In genomic region chr13:111410831-111411230, GRCm38 (mm10) we compare ENCODE assay signal across 9 mouse cellular contexts.
DNase-seq lines count a peak whose midpoint lies in the region; ATAC-seq and TF ChIP-seq lines count a peak whose summit lies in the region.
"Had no signal": no experiment of that assay in that cellular context is flagged by ENCODE, and none has a peak within 500 bp of the region (broad histone marks: within the 10 kb centered on the region; RNA-seq: fewer than 3 reads in every experiment).

No protein-coding gene starts in this region.

- H3K36me3 ChIP-seq in ES-E14 (ENCODE audit: control insufficient read depth, insufficient read depth, low read length, poor library complexity, severe bottlenecking): no peaks in the 10 kb centered on the region

- H3K9ac ChIP-seq in ES-E14 (ENCODE audit: insufficient read depth, low read depth, low read length, poor library complexity, severe bottlenecking): no peak overlapping the region

- in situ Hi-C loops in ES-E14 (cut with MboI; ENCODE audit: low sequenced_read_pairs in 2 of 2, unreplicated experiment in 2 of 2): loop anchor here (5.0 to 25.0 kb wide), 2 partner anchors 1024 to 1029 kb away; partner anchors contain the start of gene Plk2 (in 1 of the 2)

- ATAC-seq in hematopoietic stem cell, adult 5-6 weeks (replicated peaks in 1 of 2; ENCODE audit: insufficient read depth in 1 of 2, low FRiP score in 2 of 2, low TSS enrichment in 1 of 2, low read depth in 1 of 2, poor library complexity in 2 of 2, severe bottlenecking in 2 of 2): 0 out of 4 replicates have a peak, but pooled peaks have one; percentile 12 to 32

- H3K27ac ChIP-seq in ES-E14 (ENCODE audit: insufficient read depth, low read depth, low read length, poor library complexity, severe bottlenecking): no peak overlapping the region
- H3K27ac ChIP-seq: macrophage had no signal

- H3K9me3 ChIP-seq in ES-E14 (ENCODE audit: control insufficient read depth, insufficient read depth, low read depth, low read length): no peaks in the 10 kb centered on the region

- H3K4me1 ChIP-seq in ES-E14 (ENCODE audit: control insufficient read depth in 2 of 2, insufficient read depth in 2 of 2, low read length in 2 of 2, poor library complexity in 1 of 2): peaks cover 0 to 2% of the 10 kb centered on the region in 2 experiments; a peak in 2 of 4 replicates

- peak; percentile 41 for DNase-seq in layer of hippocampus, adult 11-12 months (ENCODE audit: low spot score)
- no peak for DNase-seq in layer of hippocampus, adult 9-10 months (ENCODE audit: low spot score)
- DNase-seq in ES-E14 (ENCODE audit: low read depth, low spot score): peak; percentile 53
- DNase-seq in cerebellum, adult 11 months: peak; percentile 16
- DNase-seq in lung, postnatal 14 days: peak; percentile 45
- DNase-seq in yolk sac, embryonic 10.5 days (ENCODE audit: low spot score): peak; percentile 43
- DNase-seq in layer of hippocampus, adult 9-11 months: no peak

- no peak overlapping the region for H3K4me3 ChIP-seq in ES-E14 (ENCODE audit: insufficient read depth in 1 of 2, low read depth in 1 of 2, low read length in 2 of 2, poor library complexity in 1 of 2, severe bottlenecking in 1 of 2)

TF ChIP-seq in ES-E14, 5 proteins besides CTCF, POLR2A, EP300 and RAD21:
- TF ChIP-seq ZC3H11A (IDR thresholded peaks at IDR 0.05; ENCODE audit: borderline replicate concordance, low read depth, low read length): peak; percentile 80
- TF ChIP-seq MAFK (IDR thresholded peaks at IDR 0.05; ENCODE audit: insufficient read depth, low read depth, low read length): no peak
- TF ChIP-seq HCFC1 (IDR thresholded peaks at IDR 0.05; ENCODE audit: borderline replicate concordance, insufficient read depth, low read length): no peak
- no peak for TF ChIP-seq CHD2 (IDR thresholded peaks at IDR 0.05; ENCODE audit: low read depth, low read length)
- no peak for TF ChIP-seq ZNF384 (IDR thresholded peaks at IDR 0.05; ENCODE audit: low read depth, low read length)

Comparison
In these comparisons a context has a peak if more than half of its experiments do, and no peak if none do; other contexts are left out.
1. DNase-seq: peak in layer of hippocampus, adult 11-12 months (single experiment), ES-E14 (single experiment), cerebellum, adult 11 months (single experiment), lung, postnatal 14 days (single experiment) and yolk sac, embryonic 10.5 days (single experiment); none in layer of hippocampus, adult 9-10 months (single experiment) and layer of hippocampus, adult 9-11 months (single experiment).